Mouse (Mus musculus): ENCODE data around the gene Iqcj. TPM values are rescaled to one million over a fixed set of nuclear protein-coding genes. Genes with fewer than 3 reads are reported as not detected.
A peak's percentile ranks its signal among the peaks of the same experiment; 100 is the strongest.

Iqcj gene
- polyA plus RNA-seq, 1 experiment from 2014 or later, result 0.66 TPM

DNA sequence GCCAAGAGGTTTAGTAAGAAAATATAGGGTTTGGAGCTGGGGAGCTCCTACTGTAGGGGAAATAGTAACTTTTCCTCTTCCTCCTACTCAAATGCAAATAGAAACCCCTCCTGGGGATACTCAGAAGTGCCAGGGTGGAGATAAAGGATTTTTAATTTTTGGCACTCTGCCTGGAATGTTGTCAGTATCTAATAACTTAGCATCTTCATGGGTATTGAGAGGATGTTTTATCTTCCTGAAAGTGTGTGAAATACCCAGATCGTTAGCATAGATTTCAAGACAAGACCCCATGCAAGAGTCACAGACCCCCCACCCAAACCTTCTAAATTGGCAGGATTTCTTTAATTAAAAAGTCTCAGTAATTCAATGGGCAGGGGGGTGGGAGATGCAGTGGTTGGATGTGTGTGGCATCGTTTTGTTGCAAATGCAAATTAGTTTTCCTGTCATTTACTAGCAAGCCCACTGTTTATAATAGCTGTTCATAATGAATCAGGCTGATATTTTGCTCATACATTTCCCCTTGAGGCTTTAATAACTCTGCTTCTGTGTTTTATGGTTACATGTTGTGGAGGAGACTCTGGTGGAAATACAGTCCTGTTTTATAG is 213.2 kb downstream of the Iqcj start:
- no peak for ATAC-seq (ENCODE audit: low FRiP score)
- 48% methylated on average over 2 of the region's 2 CpGs for WGBS

More for the DNA sequence above, 213.2 kb downstream of the Iqcj start:
- Histone ChIP-seq H3K4me1 (replicated peaks) (peaks cover 9% of the 10 kb centered on the region), H3K36me3 (no peaks in the 10 kb centered on the region), H3K4me2 (no peak overlapping the region), H3K27ac (peak overlapping the region; percentile 31; the same call in 1 of the 2 replicates), H3K9ac (no peak overlapping the region), H3K9me3 (no peaks in the 10 kb centered on the region), H3K27me3 (no peaks in the 10 kb centered on the region), H3K4me3 (no peak overlapping the region)

Other genes starting within 250 kb of the Iqcj start
- 3.4 and 3.6 TPM in 2 replicates for gene Iqschfp, start within 50 bp of the Iqcj start, polyA plus RNA-seq (2015; fragmentation: Nextera tagmentation; extraction: Ambion mirVana)
- gene Schip1, start 172.6 kb downstream of the Iqcj start, polyA plus RNA-seq (2015; fragmentation: Nextera tagmentation; extraction: Ambion mirVana), result 151 and 152 TPM in 2 replicates

All from hindbrain, embryonic 13.5 days (tissue).